Mouse (Mus musculus) T-cell, adult 2 months (primary cell): ENCODE results near the gene AC109138.7.
A peak's percentile ranks its signal among the peaks of the same experiment; 100 is the strongest.

ENCODE experiments used
- DNase-seq: peaks from one replicate; pipeline ENCODE4 v3.0.0; 2022; ENCODE audit warnings: low spot score

Gene AC109138.7

DNA sequence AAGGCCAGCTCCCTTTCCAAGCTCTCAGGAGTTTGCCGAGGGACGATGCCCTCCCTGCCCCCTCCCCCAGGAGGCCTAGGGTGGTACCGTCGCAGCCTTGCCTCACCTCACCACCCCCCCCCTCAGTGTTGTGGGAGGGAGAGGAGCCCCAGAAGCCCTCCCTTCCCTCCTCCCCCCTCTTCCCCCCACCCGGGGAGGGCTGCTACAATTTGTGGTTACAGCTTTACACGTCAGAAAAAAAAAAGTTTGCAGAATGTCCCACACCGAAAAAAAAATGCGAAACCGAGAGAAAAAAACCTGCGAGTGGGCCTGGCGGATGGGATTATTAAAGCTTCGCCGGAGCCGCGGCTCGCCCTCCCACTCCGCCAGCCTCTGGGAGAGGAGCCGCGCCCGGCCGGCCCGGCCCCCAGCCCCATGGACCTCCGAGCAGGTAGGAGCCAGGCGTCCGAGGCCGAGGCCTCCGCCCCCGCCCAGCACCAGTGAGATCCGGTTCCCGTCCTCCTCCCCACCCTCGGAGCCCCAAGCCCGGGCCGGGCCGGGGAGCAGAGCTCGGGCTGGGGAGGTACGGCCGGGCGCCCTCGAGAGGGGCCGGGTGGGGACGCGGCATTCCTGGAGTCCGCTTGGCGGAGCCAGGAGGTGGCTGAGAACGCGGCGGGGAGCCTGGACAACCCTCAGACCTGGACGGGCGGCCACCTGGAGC is at the start of gene AC109138.7, which contains the start of gene Clcf1:
AC109138.7 (plus strand) TSS at position 287 of the 700 bp plus-strand sequence.
Clcf1 (plus strand) TSS at position 168 of the 700 bp plus-strand sequence.
- DNase-seq, result peak; percentile 87

DNA sequence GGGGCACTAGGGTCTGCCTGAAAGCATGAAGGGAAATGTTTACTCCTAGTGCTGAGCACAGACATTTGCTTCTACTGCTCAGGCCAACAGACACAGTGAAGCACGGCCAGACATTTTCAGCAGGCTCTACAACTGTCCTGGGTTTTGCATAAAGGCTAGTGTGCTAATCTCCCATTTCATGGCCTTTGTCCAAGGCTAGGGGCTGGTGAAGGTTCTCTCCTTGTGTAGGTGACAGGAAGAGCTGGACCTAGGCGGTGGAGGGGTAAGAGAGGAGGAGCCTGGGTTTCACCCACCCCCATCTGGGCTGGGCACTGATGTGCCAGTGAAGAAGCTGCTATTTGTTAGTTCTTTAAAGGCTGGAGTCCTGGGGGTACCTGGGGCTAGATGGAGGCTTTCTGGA is 49.4 kb upstream of the AC109138.7 start:
- no peak for DNase-seq

DNA sequence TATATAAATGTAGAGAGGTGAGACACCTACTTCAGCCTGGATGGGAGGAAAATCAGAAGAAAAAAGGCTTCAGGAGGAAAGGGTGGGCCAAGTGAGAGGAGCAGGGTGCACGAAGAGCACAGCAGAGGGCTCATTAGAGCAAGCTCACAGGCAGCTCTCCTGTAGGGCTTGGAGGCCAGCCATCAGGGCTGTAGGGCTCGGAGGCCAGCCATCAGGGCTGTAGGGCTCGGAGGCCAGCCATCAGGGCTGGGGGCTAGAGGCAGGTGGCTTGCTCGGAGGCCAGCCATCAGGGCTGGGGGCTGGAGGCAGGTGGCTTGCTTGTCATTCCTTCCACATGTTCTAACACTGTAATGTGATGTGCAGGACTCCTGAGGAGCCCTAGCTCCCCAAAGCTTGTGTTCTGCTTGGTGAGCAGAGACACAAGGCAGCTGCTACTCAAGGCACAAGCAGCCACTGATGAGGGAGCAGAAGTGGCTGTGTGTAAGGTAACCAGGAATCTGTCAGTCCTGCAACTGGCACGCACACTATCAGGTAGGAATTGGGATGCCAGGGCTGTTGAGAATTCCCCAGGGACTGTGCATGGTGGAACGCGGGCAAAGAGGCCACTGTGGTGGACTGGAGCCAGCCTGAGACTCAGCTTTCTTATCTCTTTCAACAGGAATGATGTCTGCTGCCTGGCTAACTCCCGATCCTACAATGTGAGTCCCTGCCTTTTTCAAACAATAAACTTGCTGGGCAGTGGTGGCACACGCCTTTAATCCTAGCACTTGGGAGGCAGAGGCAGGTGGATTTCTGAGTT is 47.3 kb upstream of the AC109138.7 start:
- no peak for DNase-seq

DNA sequence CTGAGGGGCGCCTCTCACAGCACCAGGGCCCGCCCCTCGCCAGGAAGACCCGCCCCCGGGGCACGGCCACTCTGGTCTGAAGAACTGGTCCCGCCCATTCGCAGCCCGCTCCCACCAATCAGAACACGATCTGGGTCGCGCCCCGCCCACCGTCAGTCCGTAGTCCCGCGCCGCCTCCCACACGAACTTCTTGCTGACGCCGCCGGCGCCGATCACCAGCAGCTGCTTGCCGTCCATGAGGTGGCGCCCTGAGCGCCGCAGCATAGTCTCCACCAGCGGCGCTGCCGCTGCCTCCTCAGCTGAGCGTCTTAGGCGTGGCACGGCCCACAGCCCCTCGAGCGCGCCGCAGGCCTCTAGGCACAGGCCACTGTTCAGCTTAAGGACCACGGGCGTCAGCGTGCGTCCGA is 44.8 kb upstream of the AC109138.7 start:
- peak; percentile 99 for DNase-seq

DNA sequence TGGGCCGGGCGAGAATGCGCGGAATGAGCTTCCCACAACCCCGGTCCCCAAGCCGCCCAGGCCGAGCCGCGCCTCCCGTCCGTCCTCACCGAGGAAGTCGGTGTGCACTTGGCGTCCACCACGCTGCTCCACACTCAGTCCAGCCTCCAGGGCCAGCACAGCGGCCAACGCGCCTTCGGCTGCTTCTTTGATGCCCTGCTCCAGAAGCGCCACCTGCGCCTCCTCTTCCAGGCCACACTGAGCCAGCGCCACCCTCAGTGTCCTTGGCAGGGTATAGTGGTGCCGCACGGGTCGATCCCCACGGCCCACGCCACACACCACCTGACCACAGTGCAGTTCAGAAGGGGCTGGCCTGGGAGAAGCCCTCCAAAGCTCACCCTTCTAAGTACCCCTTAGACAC is 44.3 kb upstream of the AC109138.7 start:
- no peak for DNase-seq

DNA sequence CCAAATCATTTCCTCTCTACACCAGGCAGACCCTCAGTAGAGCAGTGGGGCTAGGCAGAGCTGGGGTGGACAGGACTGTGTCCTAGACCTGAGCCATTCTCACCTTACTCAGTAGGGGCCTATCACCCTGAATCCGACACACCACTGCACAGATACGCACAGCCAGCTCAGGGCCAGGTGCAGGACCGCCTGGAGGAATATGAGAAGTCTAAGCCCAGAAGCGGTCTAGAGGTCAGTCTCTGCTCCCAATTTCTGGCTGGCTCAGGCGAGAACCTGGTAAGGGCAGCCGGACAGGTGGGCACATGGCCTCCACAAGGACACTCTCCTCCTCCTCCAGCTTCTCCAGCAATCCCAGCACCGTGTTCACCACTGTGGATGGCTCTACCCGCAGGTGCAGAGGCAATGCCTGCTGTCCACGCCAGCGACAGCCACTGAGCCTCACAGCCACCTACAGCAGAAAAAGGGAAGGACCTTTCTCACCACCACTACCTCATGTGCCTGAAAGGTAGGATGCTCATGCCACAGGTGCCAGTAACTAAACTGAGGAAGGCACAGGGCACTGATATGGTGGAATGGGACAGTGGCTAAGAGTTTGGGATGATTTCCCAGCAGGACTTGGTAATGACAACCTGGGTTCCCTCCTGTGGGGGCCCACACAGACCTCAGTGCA is 43.3 kb upstream of the AC109138.7 start:
- DNase-seq, result no peak

DNA sequence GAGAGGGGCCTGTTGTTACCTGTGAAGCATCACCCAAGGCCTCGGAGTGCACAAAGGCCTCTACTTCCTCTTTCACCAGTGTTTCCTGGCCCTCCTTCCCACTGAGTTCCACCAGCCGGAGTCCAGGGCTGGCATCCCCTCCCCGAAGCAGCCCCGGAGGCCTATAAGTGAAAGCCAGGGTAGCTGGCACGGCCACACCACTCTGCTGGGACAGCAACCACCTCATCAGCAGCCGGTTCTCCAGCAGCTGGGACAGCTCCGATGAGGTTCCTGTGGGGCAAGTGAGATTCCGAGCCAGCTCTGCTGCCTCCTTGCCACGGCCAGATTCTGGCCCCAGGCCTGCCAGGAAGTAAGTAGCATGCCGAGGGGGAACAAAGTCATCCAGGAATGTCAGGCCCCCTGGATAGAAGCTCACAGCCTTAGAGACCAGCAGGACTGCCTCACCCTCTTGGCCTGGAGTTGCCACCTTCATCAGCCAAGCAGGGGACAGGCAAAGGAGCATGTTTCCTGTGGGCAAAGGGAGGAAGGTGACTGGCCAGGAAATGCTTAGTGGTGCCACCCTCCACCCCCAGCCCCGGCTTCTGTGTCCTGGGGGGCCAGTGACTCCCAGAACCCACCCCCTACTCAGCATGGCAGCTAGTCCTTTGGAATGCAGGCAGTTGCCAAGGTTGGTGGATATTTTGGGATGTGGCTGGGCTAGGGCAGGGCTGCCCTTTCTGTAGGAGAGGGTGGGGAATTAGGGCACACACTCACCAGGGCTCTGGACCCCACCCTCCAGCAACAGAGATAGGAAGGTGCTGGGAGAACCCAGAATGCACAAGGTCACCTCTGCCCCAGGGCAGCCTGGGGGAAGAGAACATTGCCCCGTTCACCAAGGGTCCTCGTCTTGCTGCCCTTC is 42.5 kb upstream of the AC109138.7 start:
- DNase-seq, result no peak

DNA sequence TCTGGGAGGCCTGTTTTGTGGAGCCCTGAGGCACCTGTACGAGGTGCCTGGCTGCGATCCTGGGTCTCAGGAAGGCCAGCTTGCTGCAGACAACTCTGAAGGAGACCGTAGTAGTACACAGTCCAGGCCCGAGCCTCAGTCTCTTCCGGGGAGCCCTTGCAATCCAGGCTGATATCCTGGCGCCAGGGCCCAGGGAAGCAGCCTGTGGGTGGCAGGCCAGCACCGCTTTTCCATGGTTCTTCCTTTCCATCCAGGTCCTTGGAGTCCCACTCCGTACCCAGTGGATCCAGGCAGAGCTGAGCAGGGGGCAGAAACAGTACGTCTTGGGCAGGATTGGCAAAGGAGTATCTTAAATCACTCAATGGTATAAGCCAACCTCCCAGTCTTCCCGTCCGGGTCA is 41.2 kb upstream of the AC109138.7 start:
- DNase-seq, result no peak

DNA sequence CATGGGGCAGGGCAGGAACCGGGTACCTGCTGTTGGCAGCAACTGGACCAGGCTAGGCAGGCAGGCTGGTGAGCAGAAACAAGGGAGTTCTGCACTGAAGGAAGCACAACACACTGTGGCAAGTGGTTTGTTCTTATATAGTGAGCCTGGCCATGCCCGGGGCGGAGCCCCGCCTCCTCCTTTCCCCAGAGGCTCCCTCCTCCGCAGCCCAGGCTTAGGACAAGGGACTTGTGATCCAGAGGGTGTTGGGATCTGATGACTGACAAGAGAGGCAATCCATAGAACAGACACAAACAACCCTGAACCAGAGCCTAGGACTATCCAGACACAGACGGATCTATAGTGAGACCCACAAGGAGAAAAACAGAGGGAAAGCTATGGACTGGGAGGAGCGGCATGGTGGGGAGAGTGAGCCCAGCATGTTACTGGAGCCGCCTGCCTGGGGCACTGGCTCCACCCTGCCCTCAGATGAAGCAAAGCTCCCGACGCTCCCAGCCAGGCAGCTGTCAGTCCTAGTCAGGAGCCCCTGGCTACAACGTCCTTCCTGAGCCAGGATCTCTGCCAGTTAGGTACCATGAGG is 38.7 kb upstream of the AC109138.7 start, which contains the start of gene Carns1:
Carns1 (minus strand) TSS at position 112 of the 580 bp plus-strand sequence.
- DNase-seq, result no peak

DNA sequence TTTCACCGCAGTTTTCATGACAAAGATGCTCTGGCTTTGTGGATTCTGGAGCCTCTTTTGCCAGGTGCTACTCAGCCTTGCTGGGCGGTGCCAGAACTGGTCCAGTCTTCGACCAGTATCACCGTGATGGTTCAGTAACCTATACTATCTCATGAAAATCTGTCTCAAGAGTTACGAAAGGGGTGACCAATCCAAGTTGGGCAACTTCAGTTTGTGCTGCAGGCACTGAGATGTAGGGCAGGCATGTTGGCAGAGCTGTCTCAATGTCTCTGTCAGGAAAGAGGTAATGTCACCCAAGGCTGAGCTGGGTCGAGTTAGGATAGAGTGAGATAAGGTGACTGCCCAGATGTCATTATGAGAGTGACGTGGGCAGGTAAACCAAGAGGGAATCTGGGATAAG is 33.7 kb upstream of the AC109138.7 start:
- no peak for DNase-seq

DNA sequence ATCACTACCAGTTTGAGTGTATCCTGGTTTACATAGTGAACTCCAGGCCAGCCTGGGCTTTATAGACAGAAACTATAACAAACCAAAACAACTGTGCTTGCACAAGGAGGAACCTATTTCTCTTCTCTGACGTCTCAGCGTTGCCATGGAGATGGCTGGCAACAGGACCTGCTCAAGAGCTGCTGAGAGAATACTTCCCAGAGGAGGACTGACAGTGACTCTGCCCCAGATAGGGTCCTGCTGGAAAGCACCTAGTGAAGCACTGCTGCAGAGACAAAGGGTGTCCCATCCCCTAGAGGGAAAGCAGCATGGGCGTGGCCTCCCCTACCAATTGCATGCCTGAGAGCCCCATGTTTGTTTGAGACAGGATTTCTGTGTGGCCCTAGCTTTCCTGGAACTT is 32.3 kb upstream of the AC109138.7 start:
- peak; percentile 82 for DNase-seq

DNA sequence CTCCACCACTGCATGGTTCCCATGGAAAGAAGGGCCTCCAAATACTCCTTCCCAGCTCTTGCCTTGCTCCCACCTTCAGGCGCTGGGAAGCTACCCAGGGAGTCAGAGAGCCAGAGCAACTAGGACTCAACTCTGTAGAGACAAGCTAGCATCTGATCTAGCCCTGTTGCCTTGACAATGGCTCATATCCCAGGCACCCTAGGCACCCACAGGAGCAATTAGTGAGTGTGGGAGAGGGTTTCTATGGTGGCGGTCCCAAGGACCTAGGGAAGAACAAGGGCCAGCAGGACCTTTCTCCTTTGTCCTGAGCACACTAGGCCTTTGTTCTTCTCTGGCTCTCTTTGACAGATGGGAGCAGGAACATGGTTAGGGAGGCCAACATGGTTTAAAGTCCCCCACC is 30.5 kb upstream of the AC109138.7 start:
- no peak for DNase-seq

DNA sequence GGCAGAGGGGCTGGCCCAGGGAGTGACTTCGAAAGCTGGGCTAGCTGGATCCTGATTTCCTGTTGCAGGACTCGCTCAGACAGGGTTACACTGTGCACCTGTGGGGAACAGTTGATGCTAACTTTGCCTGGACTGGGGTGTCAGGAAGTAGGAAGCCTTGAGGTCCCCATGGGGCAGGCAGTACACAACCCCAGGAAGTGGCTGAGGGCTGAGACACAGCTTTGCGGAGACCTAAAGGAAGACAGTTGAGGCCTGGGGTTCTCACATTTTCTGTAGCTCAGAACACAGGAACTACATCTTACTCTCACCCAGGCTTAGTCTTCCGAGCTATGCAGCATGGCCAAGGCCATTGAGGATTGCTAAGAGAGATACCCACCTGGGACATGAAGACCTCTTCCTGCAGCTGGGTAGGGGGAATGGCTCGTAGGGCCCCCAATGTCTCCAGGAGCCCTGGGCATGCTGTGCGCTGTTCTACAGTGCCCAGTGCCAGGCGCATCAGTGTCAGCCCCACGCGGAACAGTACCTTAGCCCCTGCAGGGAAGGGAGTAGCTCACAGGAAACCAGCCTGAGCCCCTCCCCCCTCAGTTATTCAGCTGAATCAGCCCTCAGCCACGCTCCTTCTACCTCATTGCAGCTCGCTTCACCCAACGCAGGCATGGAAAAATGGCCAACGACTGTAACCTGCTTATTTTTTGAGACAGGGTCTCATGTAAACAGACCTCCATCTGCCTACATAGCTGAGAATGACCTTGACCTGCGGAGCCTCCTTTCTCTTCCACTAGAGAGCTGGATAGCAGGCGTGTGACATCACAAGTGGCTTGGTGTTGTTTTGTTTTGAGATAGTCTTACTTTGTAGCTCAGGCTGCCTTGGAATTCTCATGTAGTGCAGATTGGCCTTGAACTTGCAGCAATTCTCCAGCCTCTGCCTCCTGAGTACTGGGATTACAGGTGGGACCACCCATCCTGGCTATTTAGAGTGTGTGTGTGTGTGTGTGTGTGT is 28.9 kb upstream of the AC109138.7 start:
- DNase-seq, result peak; percentile 85

DNA sequence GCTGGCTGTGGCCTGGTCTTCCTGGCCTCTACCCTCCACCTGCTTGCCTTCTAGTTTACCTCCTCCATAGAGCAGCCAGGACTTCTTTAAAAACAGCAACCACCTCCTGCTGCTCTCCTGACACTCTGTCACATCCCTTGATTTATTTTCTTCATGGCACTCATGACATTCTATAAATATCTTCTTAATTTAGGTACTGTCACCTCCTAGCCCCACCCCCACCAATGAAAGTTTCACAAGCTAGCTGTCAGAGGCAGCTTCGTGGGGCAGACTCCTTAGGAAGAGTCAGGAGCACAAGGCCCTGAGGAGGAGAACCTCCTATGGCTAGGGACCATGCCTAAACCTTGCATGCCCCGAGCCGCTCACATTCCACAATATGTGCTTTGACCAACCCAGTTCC is 26.9 kb upstream of the AC109138.7 start:
- no peak for DNase-seq

DNA sequence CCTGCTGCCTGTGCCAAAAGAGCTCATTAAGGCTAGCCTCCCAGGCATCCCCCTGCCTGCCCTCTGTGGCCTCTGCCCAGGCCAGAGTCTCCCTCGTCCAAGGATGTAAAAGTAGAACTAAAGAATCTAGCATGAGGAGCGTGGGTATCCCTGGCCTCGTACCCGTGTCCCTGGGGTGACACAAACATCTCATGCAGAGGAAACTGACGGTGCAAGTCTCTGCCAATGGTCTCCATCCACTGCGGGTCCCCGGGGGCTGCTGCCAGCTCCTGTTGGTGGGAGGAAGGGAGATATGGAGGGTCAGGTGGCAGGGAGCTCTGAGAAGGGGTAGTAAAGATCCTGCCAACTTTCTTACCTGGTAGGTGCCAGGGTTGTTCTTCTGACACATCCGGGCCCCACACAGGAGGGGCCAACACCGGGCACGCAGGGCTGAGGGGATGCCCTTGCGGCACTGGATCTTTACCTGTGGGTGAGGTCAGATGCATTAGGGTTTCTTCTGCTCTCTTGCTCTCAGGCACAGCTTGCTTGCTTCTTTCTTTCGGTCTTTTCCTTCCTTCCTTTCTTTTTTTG is 25.0 kb upstream of the AC109138.7 start:
- DNase-seq, result peak; percentile 47

DNA sequence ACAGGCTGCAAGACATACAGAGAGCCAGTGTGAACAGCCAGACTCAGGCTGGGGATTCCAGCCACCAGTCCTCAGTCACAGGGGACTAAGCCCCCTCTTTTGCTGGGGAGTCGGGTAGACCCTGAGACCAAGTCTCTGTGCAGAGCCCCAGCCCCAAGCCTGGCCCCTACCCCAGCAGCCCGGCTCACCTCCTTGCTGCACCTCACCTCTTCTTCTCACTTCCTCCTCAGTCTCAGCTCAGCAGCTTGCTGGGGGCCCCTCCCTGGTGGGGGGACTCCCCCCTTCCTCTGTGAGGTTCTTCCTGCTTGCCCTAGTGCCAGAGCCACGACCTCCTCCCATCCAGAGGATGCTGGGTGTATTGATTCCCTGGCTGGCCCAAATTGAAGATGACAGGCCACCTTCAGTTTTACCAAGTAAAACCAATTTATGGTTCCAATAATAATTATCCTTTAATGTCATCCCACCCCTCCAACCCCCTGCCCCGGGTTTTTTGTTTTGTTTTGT is 23.3 kb upstream of the AC109138.7 start, which contains the start of gene Tbc1d10c:
Tbc1d10c (minus strand) TSS at position 454 of the 504 bp plus-strand sequence.
- peak; percentile 92 for DNase-seq

DNA sequence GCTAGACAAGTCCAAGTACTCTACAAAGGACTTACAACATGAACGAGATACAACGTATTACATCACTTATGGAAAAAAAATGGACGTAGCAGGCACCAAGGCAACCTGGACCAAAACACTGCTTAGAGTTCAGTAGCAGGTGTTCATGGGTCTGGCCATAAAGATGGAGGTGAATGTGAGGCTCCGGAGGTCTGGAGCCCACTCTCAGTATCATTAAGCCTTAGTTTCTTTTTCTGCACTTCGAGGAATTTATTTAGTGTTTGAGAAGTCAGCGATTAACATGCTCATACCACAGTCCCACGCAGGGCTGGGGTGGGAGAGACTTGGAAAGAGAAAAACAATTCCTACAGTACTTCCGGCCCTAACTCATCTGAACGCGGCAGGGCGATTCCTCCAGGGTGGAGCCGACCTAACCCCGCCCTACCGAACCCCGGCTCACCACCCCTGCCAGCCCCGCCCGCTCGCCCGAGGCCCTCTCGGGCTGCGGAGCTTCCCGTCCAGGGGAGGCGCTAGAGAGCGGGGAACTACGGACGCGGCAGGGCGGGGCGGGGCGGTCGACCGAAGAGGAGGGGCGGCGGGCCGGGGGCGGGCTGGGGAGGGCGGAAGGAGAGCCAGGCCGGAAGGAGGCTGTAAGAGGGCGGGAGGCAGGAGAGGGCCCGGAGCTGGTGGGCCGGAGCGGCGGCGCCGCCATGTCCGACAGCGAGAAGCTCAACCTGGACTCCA is 22.5 kb upstream of the AC109138.7 start, which contains the start of gene Ppp1ca:
Ppp1ca (plus strand) TSS at position 538 of the 723 bp plus-strand sequence.
- DNase-seq, result peak; percentile 96

DNA sequence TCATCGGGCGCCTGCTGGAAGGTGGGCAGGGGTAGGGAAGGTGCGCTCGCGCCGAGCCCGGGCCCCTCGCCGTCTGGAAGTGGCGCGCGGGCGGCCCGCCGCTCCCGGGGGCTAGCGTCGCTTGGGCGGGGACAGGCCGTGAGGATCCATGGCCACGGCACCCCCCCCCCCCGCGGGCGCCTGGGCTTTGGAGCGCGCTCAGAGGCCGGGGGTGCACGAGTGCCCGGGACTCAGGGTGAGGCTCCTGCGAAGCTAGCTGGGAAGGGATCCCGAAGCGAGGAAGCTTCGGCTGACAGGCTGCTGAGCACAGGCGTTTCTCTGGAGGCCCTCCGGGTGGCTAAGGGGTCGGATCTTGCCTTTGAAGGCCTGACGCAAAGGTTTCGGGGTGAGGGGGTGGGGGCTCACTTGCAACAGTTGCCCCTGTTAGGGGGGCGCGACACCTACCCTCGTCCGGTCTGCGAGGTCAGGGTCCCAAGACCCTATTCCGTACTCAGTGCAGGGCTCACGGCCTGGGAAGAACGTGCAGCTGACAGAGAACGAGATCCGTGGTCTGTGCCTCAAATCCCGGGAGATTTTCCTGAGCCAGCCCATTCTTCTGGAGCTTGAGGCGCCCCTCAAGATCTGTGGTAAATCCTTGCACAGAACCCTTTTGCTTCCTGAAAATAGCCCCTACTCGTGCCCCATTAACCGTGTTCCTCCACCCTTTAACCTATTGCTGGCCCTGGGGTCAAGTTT is 21.7 kb upstream of the AC109138.7 start:
- no peak for DNase-seq
